Mouse (Mus musculus) C2C12 (cell line): ENCODE data around the gene Sec14l2.

Experiments used
- CEBPB ChIP-seq: IDR thresholded peaks from one replicate; pipeline ENCODE4 v1.6.1; 2011; ENCODE audit warnings: low read depth, mild to moderate bottlenecking, control low read depth, moderate library complexity
- CTCF ChIP-seq: IDR thresholded peaks from one replicate; pipeline ENCODE4 v1.5.1; 2011; ENCODE audit not compliant: control insufficient read depth, insufficient read depth, insufficient read length
- FOSL1 ChIP-seq: IDR thresholded peaks from one replicate; pipeline ENCODE4 v1.8.0; 2011; ENCODE audit warnings: mild to moderate bottlenecking, low read length; ENCODE audit not compliant: poor library complexity, insufficient read depth, severe bottlenecking
- MAX ChIP-seq: IDR thresholded peaks from one replicate; pipeline ENCODE4 v1.6.1; 2011; ENCODE audit warnings: mild to moderate bottlenecking, control low read depth
- MYOD1 ChIP-seq: IDR thresholded peaks from one replicate; pipeline ENCODE4 v1.6.1; 2011; ENCODE audit warnings: low read depth; ENCODE audit not compliant: control insufficient read depth, insufficient read length
- MYOG ChIP-seq: IDR thresholded peaks from one replicate; pipeline ENCODE4 v1.6.1; 2011; ENCODE audit not compliant: control insufficient read depth, insufficient read length; ENCODE audit errors: extremely low read depth
- USF1 ChIP-seq: IDR thresholded peaks from one replicate; pipeline ENCODE4 v1.6.1; 2011; ENCODE audit warnings: low read depth, mild to moderate bottlenecking, control low read depth, moderate library complexity

- TF ChIP-seq CTCF (no peak), USF1 (no peak), MAX (no peak), CEBPB (no peak), MYOD1 (no peak), FOSL1 (no peak), MYOG (no peak)
These were observed 9.2 kb downstream of the Sec14l2 start for GRCm38 (mm10) chr11:4113970-4114369.
